Mouse (Mus musculus): ENCODE results near the gene Snd1. TPM values are rescaled to one million over a fixed set of nuclear protein-coding genes. Genes with fewer than 3 reads are reported as not detected.

The Snd1 gene
- total RNA-seq, 4 experiments from 2014 or later: 101 to 116 (median 115) TPM

DNA sequence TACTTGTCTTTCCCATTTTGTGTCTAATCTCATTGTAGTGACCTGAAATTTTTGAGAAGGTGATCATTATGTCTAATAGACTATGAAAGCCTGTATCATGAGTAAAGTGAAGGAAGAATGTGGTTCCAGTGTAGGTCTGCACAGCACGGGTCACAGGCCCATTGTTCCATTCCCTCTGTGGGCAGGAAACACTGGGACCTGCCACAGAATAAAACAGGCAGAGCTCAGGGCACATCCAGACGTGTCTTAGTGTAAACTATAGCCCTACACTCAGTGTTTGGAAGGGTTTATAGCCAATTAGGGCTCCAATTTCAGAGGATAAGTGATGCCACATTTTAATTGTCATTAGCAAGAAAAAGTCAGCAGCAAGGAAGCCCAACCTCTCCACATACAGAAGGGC lies 386.0 kb downstream of the Snd1 start:
- DNase-seq (ENCODE audit: low spot score in 2 of 2): no peak

GRCm38 (mm10) chr6:28862304-28862703 lies 387.4 kb downstream of the Snd1 start:
- DNase-seq (ENCODE audit: low spot score in 2 of 2): peak; percentile 34 to 39

DNA sequence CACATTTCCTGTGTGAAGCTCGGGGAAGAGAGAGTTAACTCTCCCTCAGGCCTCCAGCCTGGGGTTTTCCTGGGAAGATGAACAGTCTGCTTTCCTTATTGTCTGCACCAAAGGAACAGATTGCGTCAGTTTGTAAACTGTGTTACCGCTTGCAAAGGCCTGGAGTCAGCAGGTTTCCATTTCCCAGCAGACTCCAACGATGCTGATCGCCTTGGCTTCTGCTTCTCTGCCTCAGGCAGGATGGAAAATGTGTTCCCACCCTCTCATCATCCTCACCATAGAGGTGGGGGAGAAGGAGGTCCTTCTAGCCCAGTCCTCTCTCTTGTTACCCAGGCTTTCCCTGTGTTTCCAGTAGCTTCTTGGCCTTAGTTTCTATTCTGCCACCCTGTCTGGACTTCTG lies 389.7 kb downstream of the Snd1 start:
- peak; percentile 48 to 52 for DNase-seq (ENCODE audit: low spot score in 2 of 2)

DNA sequence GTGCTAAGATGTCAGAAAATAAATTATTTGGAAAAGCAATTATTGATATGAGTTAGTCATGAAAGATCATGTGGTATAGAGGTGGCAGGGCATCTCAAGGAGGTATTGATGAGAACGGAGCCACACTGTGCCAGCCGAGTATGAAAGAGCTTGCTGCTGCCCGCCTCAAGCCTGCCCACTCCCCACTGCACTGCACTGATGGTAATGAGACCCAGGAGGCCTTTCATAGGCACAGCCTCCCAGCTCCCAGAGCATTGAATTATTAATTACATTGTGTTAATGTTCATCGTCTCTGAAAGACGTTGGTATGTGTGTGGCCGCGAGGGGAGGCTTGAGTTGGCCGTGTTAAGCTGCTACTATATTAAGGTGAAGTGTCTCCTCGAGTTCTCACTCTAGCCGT lies 390.2 kb downstream of the Snd1 start:
- no peak for DNase-seq (ENCODE audit: low spot score in 2 of 2)

- DNase-seq (ENCODE audit: low spot score in 2 of 2): no peak
These were observed 391.3 kb downstream of the Snd1 start for GRCm38 (mm10) chr6:28866206-28866605.

DNA sequence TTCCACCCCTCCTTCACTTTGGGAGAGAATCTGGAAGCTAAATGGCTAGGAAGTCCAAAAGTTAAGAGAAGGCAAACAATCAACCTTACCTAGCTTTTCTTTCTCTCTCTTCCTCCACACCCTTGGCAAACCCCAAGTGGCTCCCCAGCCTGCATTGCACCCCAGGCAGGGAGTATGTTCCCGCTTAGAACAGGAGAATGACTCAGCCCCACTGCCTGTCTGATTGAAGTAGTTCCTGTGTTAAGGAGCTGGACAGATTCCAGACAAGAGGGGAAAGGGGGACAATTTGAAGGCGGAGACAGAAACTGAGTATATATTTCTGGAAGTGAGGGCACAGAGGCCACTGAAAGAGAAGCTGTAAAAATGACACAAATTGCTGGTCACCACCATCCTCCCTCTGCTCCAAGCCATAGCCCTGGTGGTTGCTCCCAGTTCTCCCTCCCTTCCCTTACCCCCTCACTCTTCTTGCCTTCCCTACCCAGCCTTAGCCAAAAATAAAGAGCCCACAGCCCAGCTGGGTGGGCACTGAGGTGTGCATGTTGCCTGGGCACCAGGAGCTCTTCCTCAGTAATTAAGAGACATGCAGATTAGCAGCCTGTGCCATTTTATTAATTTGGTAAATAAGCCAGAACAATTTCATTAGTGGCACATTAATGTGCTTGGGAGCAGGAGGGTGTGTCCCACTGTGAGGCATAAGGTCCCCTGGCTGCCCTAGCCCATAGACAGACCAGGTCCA lies 392.7 kb downstream of the Snd1 start:
- no peak for DNase-seq (ENCODE audit: low spot score in 2 of 2)

DNA sequence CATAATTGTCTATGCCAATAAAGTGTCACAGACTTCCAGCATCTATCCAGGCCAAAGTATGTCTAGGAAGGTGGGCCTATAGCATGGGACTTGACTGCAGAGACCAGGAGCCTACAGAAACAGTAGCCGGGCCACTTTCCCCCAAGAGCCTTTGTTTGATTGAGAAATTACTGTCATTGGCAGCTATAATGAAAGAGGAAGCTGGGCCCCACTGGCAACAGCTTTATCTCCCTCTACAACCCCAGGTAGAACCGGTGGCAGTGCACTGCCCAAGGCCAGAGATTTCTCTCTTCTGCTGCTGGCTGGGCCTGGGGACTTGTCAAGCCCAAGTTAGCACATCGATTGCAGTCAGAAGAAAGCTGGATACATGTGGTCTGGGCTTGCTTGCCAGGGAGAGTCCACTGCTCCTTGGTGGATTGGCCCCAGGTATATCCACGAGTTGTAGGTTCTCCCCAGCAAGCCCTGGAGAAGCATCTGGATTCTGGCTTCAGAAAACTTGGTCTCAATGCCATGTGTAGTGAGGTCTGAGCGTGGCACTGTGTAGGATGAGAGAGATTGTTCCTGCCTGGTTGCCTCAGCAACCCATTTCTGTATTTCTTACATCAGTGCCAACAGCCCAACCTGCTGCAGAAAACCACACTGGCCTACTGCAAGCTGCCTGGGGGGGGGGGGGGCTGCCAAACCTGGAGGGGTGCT lies 396.9 kb downstream of the Snd1 start:
- DNase-seq (ENCODE audit: low spot score in 2 of 2): peak in 1 of 2 experiments; percentile 43

GRCm38 (mm10) chr6:28872421-28872795 lies 397.5 kb downstream of the Snd1 start:
- no peak for DNase-seq (ENCODE audit: low spot score in 2 of 2)

DNA sequence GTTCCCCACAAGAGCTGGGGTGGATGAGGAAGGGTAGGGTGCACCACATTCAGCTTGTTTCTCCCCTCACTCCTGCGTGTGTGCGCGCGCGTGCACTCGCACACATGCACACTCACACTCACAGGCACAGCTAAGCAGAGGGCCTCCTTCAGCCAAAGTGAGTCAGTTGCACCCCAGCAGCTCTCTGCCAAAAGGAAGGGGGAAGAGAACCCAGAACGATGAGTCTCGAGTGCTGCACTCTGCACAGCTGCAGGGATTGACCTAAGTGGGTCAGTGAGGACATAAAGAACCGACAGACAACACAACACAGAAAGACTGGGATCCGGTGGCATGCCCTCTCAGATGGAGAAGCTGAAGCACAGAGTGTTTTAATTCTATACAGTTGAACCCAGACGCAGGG lies 399.1 kb downstream of the Snd1 start:
- no peak for DNase-seq (ENCODE audit: low spot score in 2 of 2)

GRCm38 (mm10) chr6:28874759-28875158 lies 399.8 kb downstream of the Snd1 start:
- no peak for DNase-seq (ENCODE audit: low spot score in 2 of 2)

DNA sequence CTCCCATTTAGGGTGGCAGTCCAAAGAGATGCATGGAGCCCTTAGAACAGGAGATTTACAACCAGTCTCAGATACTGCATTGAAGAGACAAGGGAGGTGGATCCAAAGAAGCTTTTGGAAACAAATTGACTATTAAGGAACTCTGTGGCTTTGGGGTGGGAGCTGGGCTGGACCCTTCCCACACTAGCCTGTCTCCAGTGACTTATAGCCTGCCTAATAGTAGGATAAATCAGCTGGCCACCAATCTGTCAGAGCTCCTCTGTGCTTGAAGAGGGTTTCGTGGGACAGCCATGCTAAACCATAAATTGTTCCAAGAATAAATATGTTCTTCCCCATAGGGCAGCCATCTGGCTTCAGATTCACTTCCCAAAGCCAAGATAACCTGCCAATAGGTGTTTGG lies 400.4 kb downstream of the Snd1 start:
- DNase-seq (ENCODE audit: low spot score in 2 of 2): no peak

GRCm38 (mm10) chr6:28876492-28876891 lies 401.6 kb downstream of the Snd1 start:
- DNase-seq (ENCODE audit: low spot score in 2 of 2): no peak

DNA sequence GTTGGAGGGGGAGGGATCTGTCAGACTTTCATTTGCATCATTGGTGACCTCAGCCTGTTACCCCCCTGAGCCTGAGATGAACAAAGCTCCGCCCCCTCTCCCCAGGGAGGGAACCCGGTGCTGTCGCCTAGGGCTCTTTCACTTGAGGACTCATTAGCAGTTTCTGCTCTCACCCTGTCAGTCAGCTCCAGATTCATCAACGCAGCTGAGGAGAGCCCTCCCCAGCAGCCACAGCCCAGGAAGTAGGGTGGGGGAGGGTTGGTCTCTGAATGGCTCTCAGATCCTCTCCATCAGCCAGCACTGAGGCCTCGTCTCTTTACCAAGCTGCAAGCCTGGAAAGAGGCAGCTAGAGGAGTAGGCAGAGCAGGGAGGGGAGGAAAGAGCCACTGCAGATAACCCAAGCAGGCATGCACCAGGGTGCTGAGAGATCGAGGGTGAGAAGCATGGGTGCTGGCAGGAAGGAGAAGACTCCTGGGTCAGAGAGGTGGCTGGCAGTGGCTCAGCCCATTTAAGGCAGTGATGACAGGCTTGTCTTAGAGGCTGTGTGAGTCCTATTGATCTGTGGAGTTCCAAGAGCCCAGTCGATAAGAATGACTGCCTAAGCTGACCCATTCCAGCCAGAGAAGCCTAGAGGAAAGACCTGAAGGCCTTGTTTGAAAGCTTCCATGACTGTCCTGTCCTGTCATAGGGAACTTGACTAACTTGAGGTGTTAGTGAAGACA lies 403.2 kb downstream of the Snd1 start:
- peak in 1 of 2 experiments; percentile 43 for DNase-seq (ENCODE audit: low spot score in 2 of 2)

DNA sequence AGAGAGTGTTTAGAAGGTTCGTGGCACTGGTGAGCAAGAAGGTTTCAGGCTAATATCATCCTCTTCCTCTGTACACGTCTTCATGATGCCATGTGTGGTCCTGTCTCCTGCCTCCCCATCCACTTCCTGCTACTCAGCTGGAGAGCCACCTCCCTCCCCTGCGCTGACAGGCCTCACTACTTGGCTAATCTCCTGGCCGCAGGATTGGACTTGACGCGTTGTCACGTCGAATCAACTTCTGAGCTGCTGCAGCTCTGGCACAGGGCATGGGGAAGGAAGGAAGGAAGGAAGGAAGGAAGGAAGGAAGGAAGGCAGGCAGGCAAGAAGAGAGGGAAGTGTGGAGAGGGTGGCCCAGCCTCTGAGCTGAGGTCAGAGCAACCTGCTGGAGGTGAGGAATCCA lies 404.4 kb downstream of the Snd1 start:
- DNase-seq (ENCODE audit: low spot score in 2 of 2): no peak

- DNase-seq (ENCODE audit: low spot score in 2 of 2): no peak
These were observed 406.0 kb downstream of the Snd1 start for GRCm38 (mm10) chr6:28880909-28881308.

GRCm38 (mm10) chr6:28883518-28883917 lies 408.6 kb downstream of the Snd1 start:
- no peak for DNase-seq (ENCODE audit: low spot score in 2 of 2)

DNA sequence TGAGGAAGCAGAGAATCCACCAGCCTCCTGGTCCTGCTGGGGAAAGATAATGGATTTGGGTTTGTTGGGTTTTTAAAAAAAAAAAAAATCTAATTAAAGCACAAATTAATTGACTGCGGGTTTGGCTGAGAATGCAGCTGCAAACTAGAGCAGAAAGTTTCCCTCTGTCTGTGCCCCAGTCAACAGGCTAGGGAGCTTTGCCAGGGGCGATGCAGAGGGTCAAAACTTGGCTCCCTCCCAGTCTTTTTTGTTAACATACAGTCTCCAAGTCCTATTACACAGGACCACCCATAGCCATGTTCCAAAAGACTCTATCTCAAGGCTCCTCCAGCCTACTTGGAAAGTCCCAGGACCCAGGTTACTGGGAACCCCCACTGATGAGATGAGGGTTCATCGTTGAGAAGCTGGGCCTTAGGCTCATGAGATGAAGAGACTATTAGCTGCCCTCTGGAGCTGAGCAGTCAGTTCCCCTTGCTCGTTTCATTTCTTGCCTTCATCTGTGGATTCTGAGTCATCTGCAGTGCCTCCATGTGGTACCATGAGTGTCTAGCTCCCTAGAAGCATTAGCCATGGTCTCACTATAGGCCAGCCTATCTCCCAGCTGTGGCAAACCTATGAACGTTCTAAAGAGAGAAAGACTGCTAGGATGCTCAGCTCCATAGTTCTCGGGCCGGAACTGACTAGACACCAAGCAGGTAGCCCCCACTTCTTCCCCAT lies 411.9 kb downstream of the Snd1 start:
- no peak for DNase-seq (ENCODE audit: low spot score in 2 of 2)

- peak in 1 of 2 experiments; percentile 49 for DNase-seq (ENCODE audit: low spot score in 2 of 2)
These were observed 415.5 kb downstream of the Snd1 start for GRCm38 (mm10) chr6:28890426-28890825.

DNA sequence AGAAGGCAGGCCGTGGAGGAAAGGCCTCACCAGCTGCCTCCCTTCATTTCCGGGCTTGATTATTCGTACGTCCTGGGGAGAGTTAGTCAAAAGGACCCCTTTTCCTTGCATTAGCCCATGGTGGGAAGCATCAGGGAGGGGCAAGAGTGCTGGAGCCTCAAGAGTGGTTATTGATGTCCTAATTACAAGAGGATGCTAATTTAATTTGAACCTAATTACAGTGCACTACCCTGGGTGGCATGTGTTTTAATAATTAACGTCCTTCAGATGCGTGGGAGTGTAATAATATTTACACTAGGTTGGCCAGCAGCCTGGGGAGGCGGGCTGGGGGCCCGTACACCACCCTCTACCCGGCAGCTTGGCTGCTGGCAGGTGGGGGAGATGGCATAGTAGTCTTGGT lies 416.5 kb downstream of the Snd1 start:
- no peak for DNase-seq (ENCODE audit: low spot score in 2 of 2)

DNA sequence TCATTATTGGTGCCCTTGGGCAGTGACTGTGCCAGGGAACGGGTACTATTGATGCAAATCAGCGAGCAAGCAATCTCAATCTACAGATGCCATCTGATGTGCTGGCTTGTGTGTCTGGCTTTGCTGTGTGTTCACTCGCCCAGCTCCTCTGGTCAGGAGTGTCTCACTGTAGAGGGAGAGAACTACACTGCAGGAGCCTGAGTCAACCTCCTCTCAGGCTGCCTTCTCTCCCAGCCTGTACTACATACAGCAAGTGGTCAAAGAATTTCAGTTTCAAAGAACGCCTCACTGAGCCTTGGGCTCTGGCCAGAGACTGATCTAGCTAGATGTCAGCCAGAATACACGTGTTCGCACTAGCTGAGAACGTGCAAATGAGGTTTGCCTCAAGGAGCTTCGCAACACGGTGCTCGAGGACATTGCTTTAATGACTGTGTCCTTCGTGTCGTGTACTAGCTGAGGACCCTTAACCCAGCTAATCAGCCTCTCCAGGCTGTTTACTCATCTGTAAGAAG lies 420.1 kb downstream of the Snd1 start:
- no peak for DNase-seq (ENCODE audit: low spot score in 2 of 2)

GRCm38 (mm10) chr6:28895726-28896125 lies 420.8 kb downstream of the Snd1 start:
- DNase-seq (ENCODE audit: low spot score in 2 of 2): no peak
